Mouse (Mus musculus) limb, embryonic 11.5 days (tissue): ENCODE results near the gene Paqr7. TPM values are rescaled to one million over a fixed set of nuclear protein-coding genes. Genes with fewer than 3 reads are reported as not detected.
"Not testable (repeated sequence)": the region's sequence is repeated elsewhere in the genome, so short reads cannot be mapped to it uniquely, and the experiment has no call there.

Source experiments
- ATAC-seq: fragments of 200-750 bp; cut with Nextera tagmentation; 2 replicates; pipeline ENCODE4 v1.8.0; 2017; ENCODE audit warnings: low read depth; ENCODE audit not compliant: insufficient number of reproducible peaks, low FRiP score, low TSS enrichment
- DNase-seq: peaks from one replicate; pipeline ENCODE4 v3.0.0-alpha.2; 2015; ENCODE audit warnings: low spot score
- H3K27ac ChIP-seq: fragments of 300-500 bp; sonication (generic); replicated peaks from 2 replicates; pipeline ENCODE4 v1.5.1; 2014; ENCODE audit warnings: low read depth, mild to moderate bottlenecking, low read length
- H3K27me3 ChIP-seq: fragments of 300-500 bp; sonication (generic); 2 replicates; pipeline ENCODE4 v1.6.1; 2014; ENCODE audit warnings: mild to moderate bottlenecking, low read length, mixed read lengths; ENCODE audit not compliant: control insufficient read depth, insufficient read depth
- H3K36me3 ChIP-seq: fragments of 300-500 bp; sonication (generic); 2 replicates; pipeline ENCODE4 v1.6.1; 2014; ENCODE audit warnings: mild to moderate bottlenecking, low read length, moderate library complexity, mixed read lengths; ENCODE audit not compliant: control insufficient read depth, insufficient read depth
- H3K4me1 ChIP-seq: fragments of 300-500 bp; sonication (generic); 2 replicates; pipeline ENCODE4 v1.6.1; 2014; ENCODE audit warnings: low read length, mixed read lengths; ENCODE audit not compliant: control insufficient read depth, insufficient read depth
- H3K4me2 ChIP-seq: fragments of 300-500 bp; sonication (generic); 2 replicates; pipeline ENCODE4 v1.6.1; 2014; ENCODE audit warnings: low read depth, mild to moderate bottlenecking, moderate library complexity; ENCODE audit not compliant: severe bottlenecking
- H3K4me3 ChIP-seq: fragments of 300-500 bp; sonication (generic); 2 replicates; pipeline ENCODE4 v1.5.1; 2014; ENCODE audit warnings: low read depth, low read length
- H3K9ac ChIP-seq: fragments of 300-500 bp; sonication (generic); 2 replicates; pipeline ENCODE4 v1.6.1; 2014; ENCODE audit warnings: mild to moderate bottlenecking, low read length
- H3K9me3 ChIP-seq: fragments of 300-500 bp; sonication (generic); 2 replicates; pipeline ENCODE4 v1.6.1; 2016; ENCODE audit warnings: low read length; ENCODE audit not compliant: control insufficient read depth
- WGBS: fragments of 180-500 bp; shearing (Covaris S2); extraction: QIAGEN DNeasy Blood & Tissue Kit; methylation state at CpG from one replicate; pipeline ENCODE4 v1.1.7; 2014; 5-methylcytosine and 5-hydroxymethylcytosine counted together
- polyA plus RNA-seq: library from polyadenylated mRNA; unstranded; fragments of >200 nt; fragmentation: Nextera tagmentation; extraction: Ambion mirVana; gene quantifications from 2 replicates; pipeline ENCODE4 v1.2.1, GENCODE M21; 2014

Gene Paqr7
- polyA plus RNA-seq, 1 experiment from 2014 or later: 0.88 TPM

GRCm38 (mm10) chr4:134498983-134499382, 2.5 kb downstream of the Paqr7 start:
- DNase-seq, H3K4me2 ChIP-seq, ATAC-seq, H3K9ac ChIP-seq, H3K27me3 ChIP-seq, H3K27ac ChIP-seq, H3K9me3 ChIP-seq, H3K36me3 ChIP-seq, H3K4me3 ChIP-seq: not testable (repeated sequence)
- WGBS: 86% methylated on average over 6 of the region's 6 CpGs
- H3K4me1 ChIP-seq: 0 out of 2 replicates have a peak, but pooled peaks cover 10% of the 10 kb centered on the region

DNA sequence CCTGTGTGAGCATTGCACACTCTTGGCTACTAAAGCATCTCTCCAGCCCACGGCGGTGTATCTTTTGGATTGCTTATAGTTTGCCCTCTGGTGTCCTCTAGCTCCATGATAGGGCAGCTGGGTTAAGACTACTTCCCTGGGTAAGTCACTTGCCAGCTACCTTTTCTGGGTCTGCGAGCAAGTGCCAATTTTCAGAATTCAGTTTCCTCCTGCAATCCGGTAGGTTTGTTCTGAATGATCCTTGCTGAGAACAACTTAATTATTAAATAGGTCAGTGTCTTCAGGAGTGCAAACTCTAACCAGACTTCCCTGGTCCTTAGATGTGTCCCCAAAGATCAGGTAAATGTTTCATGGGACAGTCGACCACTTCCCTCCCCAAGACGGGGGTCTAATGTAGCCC, 4.6 kb downstream of the Paqr7 start:
- 93% methylated on average over 6 of the region's 6 CpGs for WGBS
- Histone ChIP-seq H3K4me2 (no peak overlapping the region), H3K4me3 (no peak overlapping the region), H3K36me3 (no peaks in the 10 kb centered on the region; the same call in 1 of the 2 replicates), H3K27ac (no peak overlapping the region), H3K9ac (no peak overlapping the region), H3K9me3 (no peaks in the 10 kb centered on the region), H3K4me1 (0 out of 2 replicates have a peak, but pooled peaks cover 10% of the 10 kb centered on the region), H3K27me3 (0 out of 2 replicates have a peak, but pooled peaks cover 2% of the 10 kb centered on the region)
- DNase-seq (no peak), ATAC-seq (no peak)

- ATAC-seq (no peak), DNase-seq (no peak)
- Histone ChIP-seq H3K4me1 (no peaks in the 10 kb centered on the region), H3K9me3 (no peaks in the 10 kb centered on the region), H3K36me3 (no peaks in the 10 kb centered on the region; the same call in 1 of the 2 replicates), H3K27me3 (no peaks in the 10 kb centered on the region), H3K4me2 (no peak overlapping the region), H3K27ac (no peak overlapping the region), H3K9ac (no peak overlapping the region), H3K4me3 (no peak overlapping the region)
- 80% methylated on average over 4 of the region's 4 CpGs for WGBS
Measured at GRCm38 (mm10) chr4:134503686-134504357, 7.3 kb downstream of the Paqr7 start.

DNA sequence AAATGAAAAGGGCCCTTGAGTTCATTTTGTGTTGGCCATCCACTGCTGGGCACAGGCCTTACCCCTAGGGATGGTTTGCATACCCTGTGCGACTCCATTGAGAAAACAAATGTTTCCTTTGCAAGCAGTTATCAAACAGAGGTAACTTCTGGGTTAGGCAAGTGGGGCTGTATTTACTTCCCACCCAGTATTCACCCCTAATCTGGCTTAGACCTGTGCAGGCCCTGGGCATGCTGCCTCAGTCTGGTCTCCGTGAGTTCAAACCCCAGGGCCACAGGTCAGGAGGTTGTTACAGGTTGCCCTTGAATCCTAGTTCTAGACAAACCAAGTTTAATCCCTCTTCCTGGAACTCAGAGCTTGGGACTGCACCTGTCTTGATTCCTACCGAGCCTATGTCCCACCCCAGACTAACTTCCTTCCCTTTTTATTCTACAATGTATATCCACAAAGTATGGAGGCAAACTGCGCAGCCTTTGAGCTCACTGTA, 8.8 kb downstream of the Paqr7 start:
- H3K9me3 ChIP-seq: no peaks in the 10 kb centered on the region
- H3K4me1 ChIP-seq: no peaks in the 10 kb centered on the region
- ATAC-seq (no peak), DNase-seq (no peak)
- WGBS: 85% methylated on average over 4 of the region's 4 CpGs
- H3K4me2 ChIP-seq: no peak overlapping the region
- no peaks in the 10 kb centered on the region for H3K36me3 ChIP-seq
- no peak overlapping the region for H3K9ac ChIP-seq
- no peaks in the 10 kb centered on the region for H3K27me3 ChIP-seq
- H3K4me3 ChIP-seq: no peak overlapping the region
- H3K27ac ChIP-seq: no peak overlapping the region

GRCm38 (mm10) chr4:134505966-134506594, 9.6 kb downstream of the Paqr7 start:
- Histone ChIP-seq H3K36me3 (no peaks in the 10 kb centered on the region), H3K4me1 (no peaks in the 10 kb centered on the region), H3K4me3 (no peak overlapping the region), H3K9me3 (no peaks in the 10 kb centered on the region), H3K9ac (no peak overlapping the region), H3K27me3 (no peaks in the 10 kb centered on the region), H3K27ac (no peak overlapping the region), H3K4me2 (no peak overlapping the region)
- no peak for ATAC-seq
- 76% methylated on average over 3 of the region's 4 CpGs for WGBS
- no peak for DNase-seq

GRCm38 (mm10) chr4:134506713-134507112, 10.2 kb downstream of the Paqr7 start:
- no peak overlapping the region for H3K4me3 ChIP-seq
- 88% methylated on average over 19 of the region's 19 CpGs for WGBS
- DNase-seq: no peak
- peaks cover 2% of the 10 kb centered on the region; the same call in 1 of the 2 replicates for H3K4me1 ChIP-seq
- H3K9me3 ChIP-seq: no peaks in the 10 kb centered on the region
- ATAC-seq: no peak
- H3K4me2 ChIP-seq: no peak overlapping the region
- no peak overlapping the region for H3K27ac ChIP-seq
- H3K9ac ChIP-seq: no peak overlapping the region
- H3K27me3 ChIP-seq: no peaks in the 10 kb centered on the region
- no peaks in the 10 kb centered on the region for H3K36me3 ChIP-seq

- no peak overlapping the region for H3K4me3 ChIP-seq
- peak; percentile 24; the same call in 1 of the 2 replicates for ATAC-seq
Measured at GRCm38 (mm10) chr4:134510396-134510795, 13.9 kb downstream of the Paqr7 start.

GRCm38 (mm10) chr4:134510845-134511411, 14.4 kb downstream of the Paqr7 start, which contains the start of gene Aunip:
Gene Aunip, plus strand, starts transcription at chr4:134510999.
- under 1% methylated on average over 42 of the region's 42 CpGs for WGBS
- Histone ChIP-seq H3K36me3 (no peaks in the 10 kb centered on the region; the same call in 1 of the 2 replicates), H3K9ac (peak within 1 kb of the TSS; percentile 55), H3K4me3 (peak within 1 kb of the TSS; percentile 57), H3K27me3 (no peaks in the 10 kb centered on the region), H3K9me3 (no peaks in the 10 kb centered on the region), H3K4me1 (peaks cover 4% of the 10 kb centered on the region; the same call in 1 of the 2 replicates), H3K4me2 (peak within 1 kb of the TSS; percentile 78), H3K27ac (peak within 1 kb of the TSS; percentile 51; the same call in 1 of the 2 replicates)
- DNase-seq (peak; percentile 95), ATAC-seq (peak; percentile 91)

More at GRCm38 (mm10) chr4:134510396-134510795, 13.9 kb downstream of the Paqr7 start:
- H3K27me3 ChIP-seq: no peaks in the 10 kb centered on the region
- no peaks in the 10 kb centered on the region for H3K9me3 ChIP-seq
- no peak overlapping the region; the same call in 1 of the 2 replicates for H3K27ac ChIP-seq
- H3K4me1 ChIP-seq: peaks cover 4% of the 10 kb centered on the region; the same call in 1 of the 2 replicates
- H3K36me3 ChIP-seq: no peaks in the 10 kb centered on the region; the same call in 1 of the 2 replicates
- H3K9ac ChIP-seq: no peak overlapping the region
- H3K4me2 ChIP-seq: no peak overlapping the region
- DNase-seq: no peak
- 78% methylated on average over 4 of the region's 4 CpGs for WGBS
